Mouse (Mus musculus) NIH3T3 (cell line): ENCODE data around the gene Tbc1d9.

ENCODE experiments used
- DNase-seq: peaks from one replicate; pipeline ENCODE4 v3.0.0-alpha.2; 2012; ENCODE audit warnings: low read depth

Gene Tbc1d9

GRCm38 (mm10) chr8:83165235-83165930 is at the start of gene Tbc1d9:
TSS of gene Tbc1d9 (plus strand) at chr8:83165352.
- DNase-seq = no peak

GRCm38 (mm10) chr8:83135086-83135485 is 30.1 kb upstream of the Tbc1d9 start:
- DNase-seq = peak; percentile 27

- DNase-seq = no peak
Observed at GRCm38 (mm10) chr8:83140068-83140467, 25.1 kb upstream of the Tbc1d9 start.

GRCm38 (mm10) chr8:83140701-83141111 is 24.4 kb upstream of the Tbc1d9 start:
- DNase-seq = no peak

GRCm38 (mm10) chr8:83141358-83141757 is 23.8 kb upstream of the Tbc1d9 start:
- DNase-seq = no peak

GRCm38 (mm10) chr8:83144601-83145000 is 20.6 kb upstream of the Tbc1d9 start:
- DNase-seq = peak; percentile 11

- DNase-seq = no peak
Observed at GRCm38 (mm10) chr8:83145421-83145820, 19.7 kb upstream of the Tbc1d9 start.

GRCm38 (mm10) chr8:83149124-83149523 is 16.0 kb upstream of the Tbc1d9 start:
- DNase-seq = no peak

- DNase-seq = no peak
Observed at GRCm38 (mm10) chr8:83152055-83152454, 13.1 kb upstream of the Tbc1d9 start.

- DNase-seq = no peak
Observed at GRCm38 (mm10) chr8:83152470-83152869, 12.7 kb upstream of the Tbc1d9 start.

GRCm38 (mm10) chr8:83155110-83155509 is 10.0 kb upstream of the Tbc1d9 start:
- no peak for DNase-seq

- DNase-seq = no peak
Observed at GRCm38 (mm10) chr8:83158971-83159370, 6.2 kb upstream of the Tbc1d9 start.

GRCm38 (mm10) chr8:83159615-83160014 is 5.5 kb upstream of the Tbc1d9 start:
- no peak for DNase-seq

GRCm38 (mm10) chr8:83160613-83161012 is 4.5 kb upstream of the Tbc1d9 start:
- DNase-seq = no peak

GRCm38 (mm10) chr8:83165931-83166867 is 1.0 kb downstream of the Tbc1d9 start, which contains the start of gene Gm10645:
TSS of gene Gm10645 (minus strand) at chr8:83166170.
- no peak for DNase-seq

GRCm38 (mm10) chr8:83167932-83168331 is 2.8 kb downstream of the Tbc1d9 start:
- DNase-seq = no peak

- no peak for DNase-seq
Observed at GRCm38 (mm10) chr8:83169127-83169526, 4.0 kb downstream of the Tbc1d9 start.

GRCm38 (mm10) chr8:83169709-83170108 is 4.6 kb downstream of the Tbc1d9 start:
- DNase-seq = peak; percentile 16

GRCm38 (mm10) chr8:83170894-83171293 is 5.7 kb downstream of the Tbc1d9 start:
- no peak for DNase-seq

- no peak for DNase-seq
Observed at GRCm38 (mm10) chr8:83175680-83176079, 10.5 kb downstream of the Tbc1d9 start.

- no peak for DNase-seq
Observed at GRCm38 (mm10) chr8:83176785-83177184, 11.6 kb downstream of the Tbc1d9 start.

GRCm38 (mm10) chr8:83177317-83178195 is 12.4 kb downstream of the Tbc1d9 start:
- no peak for DNase-seq
